Mouse (Mus musculus) layer of hippocampus, adult 11-12 months (tissue): ENCODE measurements around the gene Gm45785.

ENCODE experiments used
- DNase-seq: peaks from one replicate; pipeline ENCODE4 v3.0.0; 2022; ENCODE audit warnings: low spot score

Gene Gm45785

DNA sequence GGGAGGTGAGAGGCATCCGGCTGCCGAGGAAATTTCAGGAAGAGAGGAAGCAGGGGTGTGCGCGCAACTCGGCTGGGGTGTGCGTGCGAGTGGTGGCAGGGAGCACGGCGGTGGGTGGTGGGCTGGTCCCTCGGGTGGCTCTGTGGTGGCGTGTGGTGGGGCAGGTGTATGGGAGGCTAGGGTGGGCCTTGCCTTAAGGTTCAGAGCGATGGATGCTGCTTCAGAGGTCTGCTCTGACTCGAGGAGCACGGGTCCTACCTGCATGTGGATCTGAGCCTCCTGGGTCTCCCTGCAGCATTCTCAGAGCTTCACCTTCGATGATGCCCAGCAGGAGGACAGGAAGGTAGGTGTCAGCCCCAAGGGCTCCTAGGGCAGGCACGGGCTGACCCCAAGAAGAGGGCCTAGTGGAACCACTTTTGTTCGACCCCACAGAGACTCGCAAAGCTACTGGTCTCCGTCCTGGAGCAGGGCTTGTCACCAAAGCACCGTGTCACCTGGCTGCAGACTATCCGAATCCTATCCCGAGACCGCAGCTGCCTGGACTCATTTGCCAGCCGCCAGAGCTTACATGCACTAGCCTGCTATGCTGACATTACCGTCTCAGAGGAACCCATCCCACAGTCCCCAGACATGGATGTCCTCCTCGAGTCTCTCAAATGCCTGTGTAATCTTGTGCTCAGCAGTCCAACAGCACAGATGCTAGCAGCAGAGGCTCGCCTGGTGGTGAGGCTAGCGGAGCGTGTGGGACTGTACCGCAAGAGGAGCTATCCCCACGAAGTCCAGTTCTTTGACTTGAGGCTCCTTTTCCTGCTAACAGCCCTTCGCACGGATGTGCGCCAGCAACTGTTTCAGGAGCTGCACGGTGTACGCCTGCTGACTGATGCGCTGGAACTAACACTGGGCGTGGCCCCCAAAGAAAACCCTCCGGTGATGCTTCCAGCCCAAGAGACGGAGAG is 1.7 kb upstream of the Gm45785 start, which contains the start of gene Bet1l:
Bet1l (minus strand) TSS at position 28 of the 956 bp plus-strand sequence.
- DNase-seq, result no peak

DNA sequence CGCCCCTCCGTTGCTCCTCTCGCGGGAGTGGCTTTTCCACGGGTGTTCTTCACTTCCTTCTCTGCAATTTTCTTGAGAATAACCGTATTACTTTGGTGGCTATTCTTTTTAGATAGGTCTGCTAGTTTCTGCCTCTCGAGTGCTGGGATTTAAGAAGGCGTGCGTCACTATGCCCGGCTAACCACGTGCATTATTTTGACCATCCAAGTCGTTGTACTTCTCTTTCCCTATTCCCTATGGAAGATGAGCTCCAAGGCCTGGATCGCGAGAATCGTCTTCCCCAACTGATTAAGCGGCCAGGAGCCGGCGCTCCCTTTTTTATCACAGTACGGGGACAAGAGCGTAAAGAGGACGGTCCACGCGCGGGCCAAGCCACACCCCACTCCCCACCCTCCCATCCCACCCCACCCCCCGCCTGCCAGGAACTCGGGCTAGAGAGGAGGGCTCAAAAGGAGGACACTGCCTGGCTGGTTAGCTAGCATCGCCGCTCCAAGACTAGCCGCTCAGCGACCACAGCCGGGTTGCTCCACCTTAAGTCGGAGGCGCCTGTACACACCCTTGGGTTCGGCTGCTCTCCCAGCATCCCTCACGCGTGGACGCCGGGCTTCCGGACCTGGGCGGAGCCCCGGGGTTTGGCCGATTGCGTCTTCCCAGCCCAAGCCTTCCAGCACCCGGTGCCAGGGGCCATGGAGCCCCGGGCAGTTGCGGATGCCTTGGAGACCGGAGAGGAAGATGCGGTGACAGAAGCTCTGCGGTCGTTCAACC is 836 bp upstream of the Gm45785 start, which contains the start of gene Ric8a:
Ric8a (plus strand) TSS at position 173 of the 765 bp plus-strand sequence.
- DNase-seq, result peak; percentile 88

DNA sequence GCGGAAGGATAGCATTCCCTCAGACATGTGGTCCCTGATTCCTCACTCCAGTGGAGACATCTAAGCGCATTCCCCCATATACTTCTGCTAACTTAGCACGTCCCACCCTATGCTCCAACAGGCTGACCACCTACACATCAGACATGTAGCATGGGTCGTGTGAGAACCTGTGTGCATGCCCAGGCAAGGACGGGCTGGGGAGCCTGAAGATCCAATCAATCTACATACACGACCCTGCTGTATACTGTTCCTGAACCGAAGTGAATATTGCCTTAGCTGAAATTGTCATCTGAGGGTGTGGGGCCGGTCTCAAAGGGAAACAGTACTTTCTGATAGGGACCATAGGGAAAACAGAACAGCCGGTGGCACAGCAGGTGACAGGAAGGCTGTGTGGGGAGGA is 950 bp downstream of the Gm45785 start:
- DNase-seq, result no peak

DNA sequence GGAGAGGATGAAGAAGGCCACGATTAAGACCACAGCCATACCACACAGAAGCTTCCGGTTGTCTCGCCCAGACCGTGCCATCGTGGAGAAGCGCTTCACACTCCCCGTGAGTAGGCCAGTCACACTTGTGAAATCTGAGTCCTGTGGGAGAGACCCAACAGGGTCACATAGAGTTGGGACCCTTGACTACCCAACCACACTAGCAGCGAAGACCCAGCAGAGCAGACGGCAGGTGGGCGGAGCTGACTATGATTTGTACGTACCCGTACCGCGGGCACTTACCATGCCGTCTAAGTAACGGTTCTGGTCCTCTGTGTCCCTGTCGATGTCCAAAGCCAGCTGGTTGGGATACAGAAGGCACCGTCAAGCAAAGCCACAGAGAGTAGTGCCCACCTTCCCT is 1.6 kb downstream of the Gm45785 start:
- DNase-seq, result no peak

DNA sequence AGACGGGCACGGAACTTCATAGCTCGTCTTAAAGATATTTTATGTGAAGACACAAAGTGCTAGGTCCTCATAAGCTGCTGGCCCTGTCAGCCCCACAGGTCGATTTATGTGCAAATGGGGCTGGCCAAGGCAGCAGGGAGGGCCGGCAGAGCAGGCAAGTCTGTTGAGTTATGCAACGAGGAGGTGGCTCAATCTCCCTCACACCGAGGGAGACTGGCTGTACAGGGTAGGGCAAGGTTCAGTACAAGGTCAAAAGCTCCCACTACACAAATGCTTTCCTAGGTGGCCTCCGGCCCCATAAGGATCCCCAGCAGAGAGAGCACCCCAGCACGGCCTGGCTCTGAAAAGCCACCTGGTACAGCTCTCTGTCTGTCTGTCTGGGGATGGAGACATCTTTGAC is 2.7 kb downstream of the Gm45785 start:
- DNase-seq, result no peak

DNA sequence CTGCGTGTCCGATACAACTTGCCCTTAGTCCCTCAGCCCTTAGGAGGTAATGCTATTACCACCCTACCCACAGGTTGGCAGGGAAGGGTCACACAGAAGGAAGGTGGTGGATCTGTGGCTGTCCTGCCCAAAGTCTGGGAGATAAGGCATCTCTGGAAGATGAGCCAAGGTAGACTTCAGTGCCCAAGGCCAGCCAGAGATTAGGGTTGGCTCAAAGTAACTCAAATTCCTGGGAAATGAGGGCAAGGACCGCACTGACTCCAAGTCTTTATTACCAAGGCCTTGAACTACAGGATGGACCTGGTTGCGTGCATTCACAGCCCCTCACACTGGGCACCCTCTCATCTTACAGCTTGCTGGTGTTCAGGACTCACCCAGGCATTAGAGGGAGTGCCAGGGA is 4.2 kb downstream of the Gm45785 start:
- no peak for DNase-seq

DNA sequence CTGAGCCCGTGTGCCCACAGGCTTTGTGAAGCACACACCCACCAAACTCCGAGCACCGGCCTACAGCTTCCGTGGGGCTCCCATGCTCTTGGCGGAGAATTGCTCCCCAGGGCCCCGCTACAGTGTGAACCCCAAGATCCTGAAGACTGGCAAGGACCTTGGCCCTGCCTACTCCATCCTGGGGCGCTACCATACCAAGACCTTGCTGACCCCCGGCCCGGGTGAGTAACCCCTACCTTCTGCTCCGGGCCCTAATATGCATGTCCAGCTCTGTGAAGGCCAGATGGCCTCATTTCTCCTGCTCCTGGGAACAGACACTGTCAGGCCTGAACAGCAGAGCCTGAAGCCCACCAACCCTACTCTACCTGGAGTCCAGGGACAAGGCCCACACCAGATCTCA is 7.5 kb downstream of the Gm45785 start:
- DNase-seq, result no peak

DNA sequence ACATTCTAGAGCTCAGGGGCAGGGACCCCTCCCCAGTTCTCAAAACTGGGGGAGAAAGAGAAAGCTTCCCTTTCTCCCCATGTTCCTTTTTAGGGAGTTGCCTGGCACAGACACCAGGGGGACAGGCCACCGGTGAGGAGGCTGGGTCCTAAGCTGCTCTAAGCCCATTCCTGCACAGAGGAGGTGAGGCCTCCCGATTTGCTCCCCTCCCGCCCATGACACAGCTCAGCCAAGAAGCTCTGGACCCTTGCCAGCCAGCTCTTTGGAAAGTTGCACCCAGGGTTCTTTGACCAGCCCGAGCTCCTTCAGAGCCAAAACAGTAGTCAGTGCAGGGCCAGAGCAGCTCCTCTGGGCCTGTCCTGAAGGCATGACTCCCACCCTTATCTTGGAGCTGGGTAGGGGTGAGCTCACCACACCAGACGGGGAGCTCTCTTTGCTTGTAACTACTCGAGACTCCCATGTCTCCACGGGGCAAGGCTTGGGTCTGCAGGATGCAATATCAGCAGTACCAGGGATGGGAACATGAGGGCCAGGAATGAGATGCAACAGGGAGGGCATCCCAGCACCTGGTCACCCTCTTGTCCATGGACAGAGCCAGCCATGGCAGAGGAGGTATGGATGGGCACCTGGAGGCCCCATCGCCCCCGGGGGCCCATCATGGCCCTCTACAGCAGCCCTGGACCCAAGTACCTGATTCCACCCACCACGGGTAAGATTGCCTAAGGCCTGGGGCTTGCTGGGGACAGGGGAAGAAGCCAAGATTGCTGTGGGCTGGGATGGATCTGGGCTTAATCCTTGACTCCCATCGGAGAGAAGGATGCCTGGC is 8.2 kb downstream of the Gm45785 start, which contains the start of gene Odf3:
Odf3 (plus strand) TSS at position 51 of the 826 bp plus-strand sequence.
- no peak for DNase-seq

DNA sequence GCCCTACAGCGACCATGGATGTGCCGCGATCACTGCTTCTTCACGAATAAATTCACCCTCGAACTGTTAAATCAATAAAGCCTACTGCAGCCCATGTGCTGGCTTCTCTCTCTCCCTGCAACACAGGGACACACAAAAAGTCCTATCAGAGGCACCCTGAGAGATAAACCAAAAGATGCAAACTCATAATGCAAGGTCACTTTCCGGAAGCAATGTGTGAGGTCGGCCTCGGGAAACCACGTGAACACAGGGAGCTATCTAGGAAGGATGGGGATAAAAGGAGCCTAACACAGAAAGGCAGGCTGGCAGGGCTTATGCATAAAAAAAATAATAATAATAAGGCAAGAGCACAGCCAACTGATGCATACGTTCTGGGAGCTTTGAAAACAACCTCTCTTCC is 9.5 kb downstream of the Gm45785 start:
- no peak for DNase-seq

DNA sequence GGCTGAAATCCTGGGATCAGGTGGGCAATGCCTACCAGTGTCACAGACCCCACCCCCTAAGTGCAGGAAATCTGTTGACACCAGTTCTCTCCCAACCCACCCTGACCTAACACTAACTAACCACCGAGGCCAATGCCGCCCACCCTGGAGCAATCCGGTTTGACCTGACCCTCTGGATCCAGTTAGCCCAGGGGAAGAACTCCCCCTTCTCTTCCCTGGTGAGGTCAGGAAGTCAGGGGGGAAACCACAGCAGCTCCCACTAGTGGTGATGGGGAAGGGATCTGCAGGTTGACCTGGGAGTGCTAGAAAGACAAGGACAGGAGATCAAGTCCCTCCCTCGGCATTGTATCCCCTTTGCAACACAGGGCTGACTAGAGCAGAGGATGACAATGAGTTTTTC is 10.4 kb downstream of the Gm45785 start:
- no peak for DNase-seq

DNA sequence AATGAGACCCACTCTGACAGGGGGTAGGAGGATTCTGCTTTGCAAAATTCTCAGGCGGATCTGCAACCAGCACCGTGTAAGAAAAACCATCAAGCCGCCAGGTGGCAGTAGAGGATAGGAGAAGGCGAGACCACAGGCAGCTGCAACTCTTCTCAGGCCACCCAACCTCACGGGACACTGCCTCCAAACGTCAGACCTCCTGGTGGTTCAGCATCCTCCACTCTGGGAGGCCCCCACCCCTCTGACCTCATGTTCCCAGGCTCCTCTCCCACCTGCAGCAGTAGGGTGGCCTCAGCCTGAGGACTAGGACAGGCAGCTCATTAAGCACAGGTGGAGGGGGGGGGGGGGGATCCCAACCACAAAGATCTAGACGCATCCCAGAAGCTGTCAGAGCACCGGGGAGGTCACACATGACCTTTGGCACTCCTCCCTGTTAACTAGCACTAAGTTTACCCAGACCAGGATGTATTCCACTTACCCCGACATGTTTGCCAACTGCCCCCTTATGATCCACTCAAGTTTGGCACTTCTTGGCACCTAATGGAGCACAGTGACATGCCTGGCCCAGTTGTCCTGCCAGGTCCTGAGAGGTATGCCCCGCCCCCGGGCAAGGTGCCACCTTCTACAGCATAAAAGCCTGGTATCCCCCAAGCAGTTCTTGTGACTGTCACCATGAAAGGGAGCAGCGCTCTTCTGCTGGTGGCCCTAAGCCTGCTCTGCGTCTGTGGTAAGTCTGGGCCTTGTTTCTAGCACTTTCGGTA is 11.0 kb downstream of the Gm45785 start, which contains the start of gene Scgb1c1:
Scgb1c1 (plus strand) TSS at position 643 of the 761 bp plus-strand sequence.
- DNase-seq, result peak; percentile 93

DNA sequence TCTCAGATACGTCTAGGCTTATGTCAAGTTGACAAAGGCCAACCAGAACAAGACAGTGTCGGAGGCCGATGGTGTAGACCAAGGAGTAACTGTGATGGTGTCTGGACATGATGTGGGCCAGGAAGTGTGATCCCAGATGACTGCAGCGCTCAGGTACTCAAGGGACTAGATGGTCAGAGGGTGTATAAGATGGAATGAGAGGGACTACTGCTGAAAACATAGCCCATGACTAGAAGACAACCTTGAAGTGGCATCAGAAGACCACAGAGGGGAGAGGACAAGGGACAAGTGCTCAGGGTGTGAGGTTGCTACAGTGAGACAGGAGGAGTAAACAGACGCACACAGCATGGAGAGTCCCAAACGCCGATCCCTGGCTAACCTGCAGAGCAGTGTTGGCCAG is 12.3 kb downstream of the Gm45785 start:
- no peak for DNase-seq

DNA sequence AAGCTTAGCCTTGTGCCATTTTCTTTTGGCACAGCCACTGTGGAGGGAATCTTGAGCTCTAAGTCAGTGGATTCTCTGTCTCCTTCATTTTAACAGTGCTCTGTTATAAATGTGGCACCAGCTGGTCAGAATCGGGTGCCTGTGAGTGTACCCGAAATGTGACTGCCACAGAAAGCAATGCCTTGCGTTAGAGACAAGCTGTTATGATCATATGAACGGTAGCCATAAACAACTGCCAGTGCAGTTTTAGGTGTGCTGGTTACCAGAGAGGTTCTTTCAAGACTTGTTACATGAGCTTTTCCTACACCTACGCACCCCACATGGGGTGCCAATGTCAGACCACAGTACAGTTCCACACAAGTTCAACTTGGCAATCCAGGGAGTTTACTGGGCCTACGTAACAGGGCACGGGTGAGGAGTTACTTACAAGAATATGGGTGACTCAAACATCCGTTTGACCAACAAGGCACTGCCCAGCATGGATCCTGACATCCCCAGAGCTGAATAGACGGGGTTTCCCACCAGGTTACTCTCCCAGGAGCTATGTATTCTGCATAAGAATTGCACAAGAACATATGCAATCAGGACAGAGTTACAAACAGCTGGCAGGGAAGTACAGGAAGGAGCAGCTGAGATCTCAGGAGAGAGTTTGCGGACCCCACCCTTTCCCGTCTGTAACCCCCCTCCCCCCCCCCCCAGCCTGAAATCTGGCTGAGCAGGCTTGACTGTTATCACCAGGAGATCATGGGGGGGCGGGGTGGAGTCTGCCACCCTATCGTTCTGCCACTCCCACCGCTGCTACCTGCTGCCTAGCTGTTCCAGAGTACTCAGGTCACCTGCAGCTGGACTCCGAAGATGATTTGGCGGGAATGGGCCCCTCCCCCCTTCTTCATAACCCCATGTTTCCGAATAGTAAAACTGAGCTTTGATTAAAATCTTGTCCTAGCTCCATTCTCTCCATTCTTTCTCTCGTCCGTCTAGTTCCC is 15.1 kb downstream of the Gm45785 start:
- DNase-seq, result no peak

DNA sequence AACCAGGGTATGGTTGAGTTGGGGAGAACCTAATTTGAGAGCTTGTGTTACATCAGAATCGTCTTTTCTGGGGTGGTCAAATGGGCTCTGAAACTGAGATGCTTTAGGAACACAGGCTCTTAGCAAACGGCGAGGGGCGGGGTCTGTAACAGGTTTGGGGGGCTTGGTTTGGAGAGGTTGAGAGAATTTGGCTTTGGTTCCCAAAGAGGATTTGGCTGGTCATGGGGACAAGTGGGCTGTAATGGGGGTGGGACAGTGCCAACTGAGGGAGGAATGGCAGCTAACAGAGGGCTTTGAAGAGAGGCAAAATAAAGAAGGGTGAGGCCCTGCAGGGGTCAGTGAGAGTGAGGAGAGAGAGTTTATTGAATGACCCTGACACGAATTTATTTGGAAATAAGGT is 16.6 kb downstream of the Gm45785 start:
- DNase-seq, result no peak

DNA sequence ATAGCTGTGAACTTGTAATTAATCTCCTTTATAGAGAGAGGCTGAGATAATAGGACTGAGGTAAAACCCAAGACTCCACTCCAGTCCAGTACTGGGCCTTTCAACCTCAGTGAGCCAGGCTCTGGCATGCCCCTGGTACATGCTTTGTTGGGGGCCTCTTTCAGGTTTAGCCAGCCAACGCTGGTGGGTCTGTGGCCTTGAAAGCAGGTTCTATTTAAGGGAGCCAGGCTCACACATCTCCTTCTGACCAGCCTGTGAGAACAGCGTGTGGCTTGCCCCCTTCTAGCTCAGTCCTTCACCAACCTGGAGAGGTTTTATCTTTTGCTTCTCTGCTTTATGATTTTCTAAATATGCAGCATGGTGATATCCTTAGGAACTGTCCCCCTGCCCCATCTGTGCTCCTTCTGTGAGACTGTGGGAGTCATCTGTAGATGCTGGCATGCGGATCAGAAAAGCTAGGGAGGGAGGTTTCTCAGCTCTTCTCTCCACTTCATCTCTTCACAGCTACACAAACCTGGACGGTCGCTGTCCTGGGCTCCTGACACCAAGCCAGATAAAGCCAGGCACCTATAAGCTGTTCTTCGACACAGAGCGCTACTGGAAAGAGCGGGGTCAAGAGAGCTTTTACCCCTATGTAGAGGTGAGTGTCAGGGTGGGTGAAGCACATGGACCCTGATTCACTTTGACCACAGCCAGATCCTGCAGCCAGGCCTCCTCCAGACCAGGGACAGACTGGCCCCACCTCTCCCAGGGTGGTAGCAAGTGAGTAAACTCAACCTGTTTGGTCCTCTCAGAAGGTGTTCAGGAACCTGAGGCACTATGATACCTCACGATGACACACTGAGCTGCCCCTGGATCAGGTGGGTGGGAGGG is 19.7 kb downstream of the Gm45785 start:
- DNase-seq, result peak; percentile 68

DNA sequence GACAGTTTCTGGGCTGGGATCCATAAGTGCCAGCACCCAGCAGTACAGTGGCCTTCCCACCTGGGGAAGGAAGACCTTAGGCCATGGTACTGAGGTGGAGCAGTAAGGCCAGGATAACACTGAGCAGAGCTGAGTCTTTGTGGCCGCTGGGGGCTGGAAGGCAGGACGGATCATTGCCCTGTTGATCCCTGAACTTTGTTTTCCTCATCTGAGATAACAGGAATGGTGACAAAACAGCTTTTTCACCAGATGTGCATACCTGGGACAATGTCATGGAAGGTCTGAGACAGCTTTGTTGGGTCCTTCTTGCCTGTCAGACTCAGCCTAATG is 20.4 kb downstream of the Gm45785 start:
- no peak for DNase-seq

DNA sequence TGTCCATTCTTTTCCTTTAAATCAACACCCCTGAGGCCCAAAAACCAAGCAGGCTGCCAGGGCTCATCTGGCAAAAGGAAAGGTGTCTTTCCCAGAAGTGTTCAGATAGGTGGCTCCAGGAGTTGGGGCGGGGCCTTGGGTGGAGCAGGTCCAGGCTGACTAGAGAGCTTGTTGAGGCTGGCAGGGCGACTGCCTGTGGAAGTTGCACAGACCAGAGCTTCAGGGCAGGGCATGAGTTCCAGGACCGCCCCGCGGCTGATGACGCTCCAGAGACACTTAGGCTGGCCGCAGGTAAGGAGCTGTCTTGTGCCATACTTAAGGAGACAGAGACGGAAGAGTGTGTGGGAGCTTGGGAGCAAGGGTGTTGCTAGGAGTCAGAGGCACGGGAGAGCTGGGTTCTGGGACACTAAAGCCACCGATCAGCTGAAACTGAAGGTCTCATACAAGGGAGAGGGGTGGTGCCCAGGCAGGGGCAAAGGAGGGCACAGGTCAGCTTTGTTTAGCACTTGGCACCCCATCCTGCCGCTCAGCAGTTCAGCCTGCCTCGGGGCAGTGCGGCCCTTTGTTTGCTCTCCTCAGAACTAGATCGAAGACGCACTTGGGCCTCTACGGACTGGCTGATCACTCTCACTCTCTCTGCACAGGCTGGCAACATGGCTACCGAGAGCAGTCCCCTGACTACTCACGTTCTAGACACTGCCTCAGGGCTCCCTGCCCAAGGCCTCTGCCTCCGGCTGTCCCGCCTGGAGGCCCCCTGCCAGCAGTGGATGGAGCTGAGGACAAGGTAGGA is 21.0 kb downstream of the Gm45785 start, which contains the start of gene Urah:
Urah (plus strand) TSS at position 51 of the 790 bp plus-strand sequence.
- DNase-seq, result no peak

DNA sequence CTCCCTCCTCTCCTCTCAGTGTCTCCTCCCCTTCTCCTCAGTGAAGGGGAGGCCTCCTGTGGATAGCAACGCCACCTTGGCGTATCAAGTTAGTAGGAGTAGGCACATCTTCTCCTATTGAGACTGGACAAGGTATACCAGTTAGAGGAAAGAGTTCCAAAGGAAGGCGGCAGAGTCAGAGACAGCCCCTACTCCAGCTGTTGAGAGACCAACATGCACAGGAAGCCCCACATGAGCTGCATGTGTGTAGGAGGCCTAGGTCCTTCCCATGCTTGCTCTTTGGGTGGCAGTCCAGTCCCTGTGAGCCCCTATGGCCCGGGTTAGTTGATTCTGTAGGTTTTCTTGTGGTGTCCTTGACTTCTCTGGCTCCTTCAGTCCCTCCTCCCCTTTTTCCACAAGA is 22.8 kb downstream of the Gm45785 start:
- no peak for DNase-seq
